21 mouse cellular contexts compared by ENCODE assay signal in genomic region chr5:65051513-65051912, GRCm38 (mm10). TPM values are rescaled to one million over a fixed set of nuclear protein-coding genes. Genes with fewer than 3 reads are reported as not detected.
"Had no signal": no experiment of that assay in that cellular context is flagged by ENCODE, and none has a peak within 500 bp of the region (broad histone marks: within the 10 kb centered on the region; RNA-seq: fewer than 3 reads in every experiment).

No protein-coding gene starts in this region.

- DNase-seq: kidney, adult 2 months; kidney, postnatal 25 days; layer of hippocampus, adult 9-11 months; liver, postnatal 0 days; lung, embryonic 14.5 days; retina, postnatal 1 day; right cerebral cortex, postnatal 25 days; spleen, adult 18-20 months; thymus, postnatal 25 days had no signal

- H3K36me3 ChIP-seq: limb, embryonic 10.5 days; limb, embryonic 13.5 days; midbrain, embryonic 12.5 days; neural tube, embryonic 12.5 days; stomach, embryonic 15.5 days had no signal

- H3K4me1 ChIP-seq: stomach, embryonic 15.5 days had no signal

- ATAC-seq: intestine, embryonic 16.5 days; liver, postnatal 0 days; lung, postnatal 0 days had no signal

- H3K4me2 ChIP-seq: limb, embryonic 13.5 days; liver, embryonic 11.5 days; lung, embryonic 14.5 days; midbrain, embryonic 12.5 days; neural tube, embryonic 12.5 days; stomach, embryonic 15.5 days had no signal

- H3K9me3 ChIP-seq: limb, embryonic 10.5 days; limb, embryonic 13.5 days; midbrain, embryonic 12.5 days; neural tube, embryonic 12.5 days; stomach, embryonic 15.5 days had no signal

- H3K27ac ChIP-seq: kidney, postnatal 0 days; layer of hippocampus, adult 2 months; limb, embryonic 10.5 days; limb, embryonic 13.5 days; liver, embryonic 14.5 days; macrophage; midbrain, embryonic 12.5 days; neural tube, embryonic 12.5 days; stomach, embryonic 15.5 days had no signal

- H3K27me3 ChIP-seq: limb, embryonic 13.5 days; midbrain, embryonic 12.5 days; neural tube, embryonic 12.5 days; stomach, embryonic 15.5 days had no signal

- H3K4me3 ChIP-seq: layer of hippocampus, adult 2 months; limb, embryonic 10.5 days; limb, embryonic 13.5 days; midbrain, embryonic 12.5 days; neural tube, embryonic 12.5 days; stomach, embryonic 15.5 days had no signal

- H3K9ac ChIP-seq: limb, embryonic 13.5 days; liver, embryonic 14.5 days; liver, postnatal 0 days; lung, embryonic 14.5 days; midbrain, embryonic 12.5 days; neural tube, embryonic 12.5 days; stomach, embryonic 15.5 days had no signal

RNA-seq across cellular contexts. Expression of gene Tmem156, which starts 40.4 kb away (rescaled TPM):
- polyA plus RNA-seq: limb, embryonic 10.5 days had no signal
